Mouse (Mus musculus): Measurements from ENCODE around the gene Ghr. TPM values are rescaled to one million over a fixed set of nuclear protein-coding genes. Genes with fewer than 3 reads are reported as not detected.

The Ghr gene
- polyA plus RNA-seq, 1 experiment from 2014 or later, result 57.9 TPM

- Histone ChIP-seq H3K27ac (ENCODE audit: low read length) (no peak overlapping the region), H3K36me3 (ENCODE audit: control insufficient read depth, insufficient read depth) (no peaks in the 10 kb centered on the region), H3K4me3 (ENCODE audit: low read length) (no peak overlapping the region), H3K27me3 (ENCODE audit: control insufficient read depth, insufficient read depth, low read length) (no peaks in the 10 kb centered on the region), H3K4me1 (ENCODE audit: control insufficient read depth, insufficient read depth, low read length) (peaks cover 13% of the 10 kb centered on the region), H3K9ac (ENCODE audit: low read length) (no peak overlapping the region), H3K4me2 (ENCODE audit: low read depth, low read length) (no peak overlapping the region), H3K9me3 (replicated peaks; ENCODE audit: control insufficient read depth, low read length) (no peaks in the 10 kb centered on the region)
- 65% methylated on average over 7 of the region's 7 CpGs for WGBS
- ATAC-seq (replicated peaks; ENCODE audit: extremely low read depth, insufficient read depth, low FRiP score), result no peak
Observed at GRCm38 (mm10) chr15:3445285-3445909, 137.9 kb downstream of the Ghr start.

GRCm38 (mm10) chr15:3444448-3445020, 138.8 kb downstream of the Ghr start:
- ATAC-seq (replicated peaks; ENCODE audit: extremely low read depth, insufficient read depth, low FRiP score), result no peak
- peaks cover 13% of the 10 kb centered on the region for H3K4me1 ChIP-seq (ENCODE audit: control insufficient read depth, insufficient read depth, low read length)
- H3K9ac ChIP-seq (ENCODE audit: low read length), result no peak overlapping the region
- H3K4me2 ChIP-seq (ENCODE audit: low read depth, low read length), result no peak overlapping the region
- H3K36me3 ChIP-seq (ENCODE audit: control insufficient read depth, insufficient read depth), result no peaks in the 10 kb centered on the region
- no peaks in the 10 kb centered on the region for H3K9me3 ChIP-seq (replicated peaks; ENCODE audit: control insufficient read depth, low read length)
- no peak overlapping the region for H3K27ac ChIP-seq (ENCODE audit: low read length)
- no peak overlapping the region for H3K4me3 ChIP-seq (ENCODE audit: low read length)
- H3K27me3 ChIP-seq (ENCODE audit: control insufficient read depth, insufficient read depth, low read length), result no peaks in the 10 kb centered on the region
- WGBS, result 75% methylated on average over 8 of the region's 8 CpGs

- Histone ChIP-seq H3K4me1 (ENCODE audit: control insufficient read depth, insufficient read depth, low read length) (peaks cover 9% of the 10 kb centered on the region), H3K36me3 (ENCODE audit: control insufficient read depth, insufficient read depth) (no peaks in the 10 kb centered on the region), H3K27ac (ENCODE audit: low read length) (no peak overlapping the region), H3K27me3 (ENCODE audit: control insufficient read depth, insufficient read depth, low read length) (no peaks in the 10 kb centered on the region), H3K4me3 (ENCODE audit: low read length) (no peak overlapping the region), H3K4me2 (ENCODE audit: low read depth, low read length) (no peak overlapping the region), H3K9me3 (replicated peaks; ENCODE audit: control insufficient read depth, low read length) (no peaks in the 10 kb centered on the region), H3K9ac (ENCODE audit: low read length) (no peak overlapping the region)
- no peak for ATAC-seq (replicated peaks; ENCODE audit: extremely low read depth, insufficient read depth, low FRiP score)
- WGBS, result 47% methylated on average over 4 of the region's 4 CpGs
Observed at GRCm38 (mm10) chr15:3441506-3442286, 141.6 kb downstream of the Ghr start.

- Histone ChIP-seq H3K9me3 (replicated peaks; ENCODE audit: control insufficient read depth, low read length) (no peaks in the 10 kb centered on the region), H3K4me3 (ENCODE audit: low read length) (no peak overlapping the region), H3K27ac (ENCODE audit: low read length) (peak overlapping the region; percentile 67), H3K36me3 (ENCODE audit: control insufficient read depth, insufficient read depth) (no peaks in the 10 kb centered on the region), H3K27me3 (ENCODE audit: control insufficient read depth, insufficient read depth, low read length) (no peaks in the 10 kb centered on the region), H3K9ac (ENCODE audit: low read length) (no peak overlapping the region), H3K4me1 (ENCODE audit: control insufficient read depth, insufficient read depth, low read length) (peaks cover 44% of the 10 kb centered on the region), H3K4me2 (ENCODE audit: low read depth, low read length) (no peak overlapping the region)
- WGBS, result 26% methylated on average over 3 of the region's 3 CpGs
- ATAC-seq (replicated peaks; ENCODE audit: extremely low read depth, insufficient read depth, low FRiP score), result no peak
Observed at GRCm38 (mm10) chr15:3437381-3437780, 145.9 kb downstream of the Ghr start.

GRCm38 (mm10) chr15:3435637-3436036, 147.7 kb downstream of the Ghr start:
- Histone ChIP-seq H3K9ac (ENCODE audit: low read length) (no peak overlapping the region), H3K27me3 (ENCODE audit: control insufficient read depth, insufficient read depth, low read length) (no peaks in the 10 kb centered on the region), H3K9me3 (replicated peaks; ENCODE audit: control insufficient read depth, low read length) (no peaks in the 10 kb centered on the region), H3K36me3 (ENCODE audit: control insufficient read depth, insufficient read depth) (no peaks in the 10 kb centered on the region), H3K4me3 (ENCODE audit: low read length) (no peak overlapping the region), H3K27ac (ENCODE audit: low read length) (peak overlapping the region; percentile 9), H3K4me1 (ENCODE audit: control insufficient read depth, insufficient read depth, low read length) (peaks cover 55% of the 10 kb centered on the region), H3K4me2 (ENCODE audit: low read depth, low read length) (no peak overlapping the region)
- 42% methylated on average over 4 of the region's 4 CpGs for WGBS
- ATAC-seq (replicated peaks; ENCODE audit: extremely low read depth, insufficient read depth, low FRiP score), result no peak

GRCm38 (mm10) chr15:3434461-3434860, 148.8 kb downstream of the Ghr start:
- 34% methylated on average over 3 of the region's 3 CpGs for WGBS

GRCm38 (mm10) chr15:3433281-3433680, 150.0 kb downstream of the Ghr start:
- WGBS, result 8% methylated on average over 7 of the region's 7 CpGs
- peak overlapping the region; percentile 17 for H3K4me3 ChIP-seq (ENCODE audit: low read length)

More at GRCm38 (mm10) chr15:3434461-3434860, 148.8 kb downstream of the Ghr start:
- no peak overlapping the region for H3K4me3 ChIP-seq (ENCODE audit: low read length)
- no peak for ATAC-seq (replicated peaks; ENCODE audit: extremely low read depth, insufficient read depth, low FRiP score)
- peaks cover 59% of the 10 kb centered on the region for H3K4me1 ChIP-seq (ENCODE audit: control insufficient read depth, insufficient read depth, low read length)
- no peaks in the 10 kb centered on the region for H3K27me3 ChIP-seq (ENCODE audit: control insufficient read depth, insufficient read depth, low read length)
- no peak overlapping the region for H3K4me2 ChIP-seq (ENCODE audit: low read depth, low read length)
- peak overlapping the region; percentile 76 for H3K27ac ChIP-seq (ENCODE audit: low read length)
- H3K9ac ChIP-seq (ENCODE audit: low read length), result peak overlapping the region; percentile 15; the same call in 1 of the 2 replicates
- H3K9me3 ChIP-seq (replicated peaks; ENCODE audit: control insufficient read depth, low read length), result no peaks in the 10 kb centered on the region
- no peaks in the 10 kb centered on the region for H3K36me3 ChIP-seq (ENCODE audit: control insufficient read depth, insufficient read depth)

GRCm38 (mm10) chr15:3432823-3433222, 150.5 kb downstream of the Ghr start:
- Histone ChIP-seq H3K9me3 (replicated peaks; ENCODE audit: control insufficient read depth, low read length) (no peaks in the 10 kb centered on the region), H3K9ac (ENCODE audit: low read length) (no peak overlapping the region), H3K4me1 (ENCODE audit: control insufficient read depth, insufficient read depth, low read length) (peaks cover 71% of the 10 kb centered on the region), H3K36me3 (ENCODE audit: control insufficient read depth, insufficient read depth) (no peaks in the 10 kb centered on the region), H3K27ac (ENCODE audit: low read length) (peak overlapping the region; percentile 92), H3K27me3 (ENCODE audit: control insufficient read depth, insufficient read depth, low read length) (no peaks in the 10 kb centered on the region), H3K4me2 (ENCODE audit: low read depth, low read length) (no peak overlapping the region), H3K4me3 (ENCODE audit: low read length) (no peak overlapping the region)
- ATAC-seq (replicated peaks; ENCODE audit: extremely low read depth, insufficient read depth, low FRiP score), result 0 out of 2 replicates have a peak, but pooled peaks have one; percentile 7
- WGBS, result 51% methylated on average over 1 of the region's 1 CpGs

More at GRCm38 (mm10) chr15:3433281-3433680, 150.0 kb downstream of the Ghr start:
- peak; percentile 93 for ATAC-seq (replicated peaks; ENCODE audit: extremely low read depth, insufficient read depth, low FRiP score)
- peak overlapping the region; percentile 47 for H3K4me2 ChIP-seq (ENCODE audit: low read depth, low read length)
- peak overlapping the region; percentile 92 for H3K27ac ChIP-seq (ENCODE audit: low read length)
- H3K9ac ChIP-seq (ENCODE audit: low read length), result peak overlapping the region; percentile 3; the same call in 1 of the 2 replicates
- H3K9me3 ChIP-seq (replicated peaks; ENCODE audit: control insufficient read depth, low read length), result no peaks in the 10 kb centered on the region
- no peaks in the 10 kb centered on the region for H3K27me3 ChIP-seq (ENCODE audit: control insufficient read depth, insufficient read depth, low read length)
- H3K4me1 ChIP-seq (ENCODE audit: control insufficient read depth, insufficient read depth, low read length), result peaks cover 69% of the 10 kb centered on the region
- H3K36me3 ChIP-seq (ENCODE audit: control insufficient read depth, insufficient read depth), result no peaks in the 10 kb centered on the region

- H3K27me3 ChIP-seq (ENCODE audit: control insufficient read depth, insufficient read depth, low read length), result no peaks in the 10 kb centered on the region
- H3K4me2 ChIP-seq (ENCODE audit: low read depth, low read length), result no peak overlapping the region
- no peaks in the 10 kb centered on the region for H3K36me3 ChIP-seq (ENCODE audit: control insufficient read depth, insufficient read depth)
- no peak overlapping the region for H3K9ac ChIP-seq (ENCODE audit: low read length)
- H3K4me3 ChIP-seq (ENCODE audit: low read length), result no peak overlapping the region
- H3K9me3 ChIP-seq (replicated peaks; ENCODE audit: control insufficient read depth, low read length), result no peaks in the 10 kb centered on the region
- H3K4me1 ChIP-seq (ENCODE audit: control insufficient read depth, insufficient read depth, low read length), result peaks cover 54% of the 10 kb centered on the region
- ATAC-seq (replicated peaks; ENCODE audit: extremely low read depth, insufficient read depth, low FRiP score), result no peak
- no peak overlapping the region for H3K27ac ChIP-seq (ENCODE audit: low read length)
Observed at GRCm38 (mm10) chr15:3429417-3429816, 153.9 kb downstream of the Ghr start.

Data from heart, embryonic 16.5 days (tissue).